Mouse (Mus musculus) right cerebral cortex, adult 2 months (tissue): ENCODE measurements around the gene Mucl2.
"Not testable (repeated sequence)": the region's sequence is repeated elsewhere in the genome, so short reads cannot be mapped to it uniquely, and the experiment has no call there.

Experiments
- DNase-seq, 2 experiments: peaks; one replicate each; pipeline ENCODE4 v3.0.0; 2021 to 2022; ENCODE audit warnings: low spot score in 2 of 2

The Mucl2 gene

DNA sequence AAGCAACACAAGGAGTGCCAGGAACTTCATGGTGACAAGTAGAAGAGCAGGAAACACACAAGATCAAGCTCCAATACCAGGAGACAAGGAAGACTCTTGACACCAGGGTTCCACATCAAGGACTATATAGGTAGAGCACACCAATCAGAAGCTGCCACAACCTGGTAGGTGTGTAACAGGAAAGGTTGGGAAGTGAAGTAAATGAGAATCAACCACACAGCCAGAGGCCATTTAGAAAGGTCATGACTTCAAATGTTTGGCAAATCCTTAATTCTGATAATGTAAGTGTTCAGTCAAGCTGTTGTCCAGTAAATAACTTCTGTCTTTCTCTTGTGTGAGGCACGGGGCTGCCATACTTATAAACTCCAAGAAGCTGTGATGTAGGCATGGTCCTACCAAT is at the start of gene Mucl2:
TSS of gene Mucl2 (minus strand) at position 101 of the 400 bp plus-strand sequence.
- DNase-seq = no peak

DNA sequence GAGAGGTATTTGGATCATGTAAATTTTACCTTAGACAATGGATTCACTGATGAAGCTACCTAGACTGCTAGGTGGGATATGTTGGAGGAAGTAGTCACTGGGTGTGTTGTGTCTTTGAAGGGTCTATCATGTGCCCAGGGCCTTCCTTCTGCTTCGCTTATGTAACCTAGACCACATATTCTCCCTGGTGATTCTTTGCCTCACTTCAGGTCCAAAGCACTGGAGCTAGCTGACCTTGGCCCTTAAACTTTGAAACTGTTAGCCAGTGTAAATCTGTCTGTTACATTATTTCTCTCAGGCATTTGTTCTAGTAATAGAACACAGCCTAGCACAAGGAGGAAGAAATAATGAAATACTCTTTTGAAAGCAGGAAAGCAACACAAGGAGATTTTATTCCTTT is 13.9 kb upstream of the Mucl2 start:
- DNase-seq = not testable (repeated sequence)
